ENCODE assay signal across 13 mouse cellular contexts in genomic region chr6:105742026-105742425, GRCm38 (mm10).
DNase-seq lines count a peak whose midpoint lies in the region; ATAC-seq and TF ChIP-seq lines count a peak whose summit lies in the region.
"Had no signal": no experiment of that assay in that cellular context is flagged by ENCODE, and none has a peak within 500 bp of the region (broad histone marks: within the 10 kb centered on the region; RNA-seq: fewer than 3 reads in every experiment).

No protein-coding gene starts in this region.

- no peak overlapping the region for H3K4me2 ChIP-seq in forebrain, postnatal 0 days (ENCODE audit: low read depth)
- no peak overlapping the region for H3K4me2 ChIP-seq in forebrain, embryonic 15.5 days (replicated peaks)
- no peak overlapping the region for H3K4me2 ChIP-seq in lung, embryonic 14.5 days
- H3K4me2 ChIP-seq in heart, embryonic 12.5 days, result no peak overlapping the region
- H3K4me2 ChIP-seq: embryonic facial prominence, embryonic 13.5 days; heart, embryonic 13.5 days; liver, embryonic 11.5 days; neural tube, embryonic 12.5 days had no signal

- DNase-seq in forebrain, postnatal 0 days, result peak; percentile 8
- DNase-seq in lung, embryonic 14.5 days, result peak; percentile 27
- DNase-seq in lung, postnatal 4 days, result no peak
- DNase-seq in brain, adult 2 months (ENCODE audit: low read depth, low spot score), result peak; percentile 49
- DNase-seq in forelimb bud, embryonic 11.5 days (ENCODE audit: low read depth, low spot score), result peak; percentile 7
- no peak for DNase-seq in B cell, adult 2 months

- H3K9me3 ChIP-seq in forebrain, postnatal 0 days (ENCODE audit: low read length), result no peaks in the 10 kb centered on the region
- no peaks in the 10 kb centered on the region for H3K9me3 ChIP-seq in forebrain, embryonic 15.5 days
- no peaks in the 10 kb centered on the region for H3K9me3 ChIP-seq in lung, embryonic 14.5 days (ENCODE audit: low read depth, low read length)
- H3K9me3 ChIP-seq in heart, embryonic 12.5 days (replicated peaks), result no peaks in the 10 kb centered on the region
- H3K9me3 ChIP-seq: embryonic facial prominence, embryonic 13.5 days; heart, embryonic 13.5 days; neural tube, embryonic 12.5 days had no signal

- H3K27ac ChIP-seq in forebrain, postnatal 0 days (ENCODE audit: low read depth, low read length), result no peak overlapping the region
- H3K27ac ChIP-seq in forebrain, embryonic 15.5 days (replicated peaks), result no peak overlapping the region
- H3K27ac ChIP-seq in lung, embryonic 14.5 days (ENCODE audit: low read depth), result no peak overlapping the region
- no peak overlapping the region for H3K27ac ChIP-seq in heart, embryonic 12.5 days (ENCODE audit: poor library complexity, severe bottlenecking)
- H3K27ac ChIP-seq: embryonic facial prominence, embryonic 13.5 days; heart, embryonic 13.5 days; neural tube, embryonic 12.5 days had no signal

- no peak overlapping the region for H3K4me3 ChIP-seq in forebrain, postnatal 0 days (ENCODE audit: low read depth, low read length)
- no peak overlapping the region for H3K4me3 ChIP-seq in forebrain, embryonic 15.5 days
- H3K4me3 ChIP-seq in lung, embryonic 14.5 days (ENCODE audit: low read depth, low read length), result no peak overlapping the region
- H3K4me3 ChIP-seq in heart, embryonic 12.5 days, result no peak overlapping the region
- H3K4me3 ChIP-seq: embryonic facial prominence, embryonic 13.5 days; heart, embryonic 13.5 days; neural tube, embryonic 12.5 days had no signal

- no peak overlapping the region for H3K9ac ChIP-seq in forebrain, postnatal 0 days
- no peak overlapping the region for H3K9ac ChIP-seq in forebrain, embryonic 15.5 days (replicated peaks)
- no peak overlapping the region for H3K9ac ChIP-seq in lung, embryonic 14.5 days
- H3K9ac ChIP-seq in heart, embryonic 12.5 days, result no peak overlapping the region
- H3K9ac ChIP-seq: embryonic facial prominence, embryonic 13.5 days; heart, embryonic 13.5 days; neural tube, embryonic 12.5 days had no signal

- WGBS in forebrain, postnatal 0 days, result 27% methylated on average over 6 of the region's 6 CpGs
- 30% methylated on average over 6 of the region's 6 CpGs for WGBS in forebrain, embryonic 15.5 days
- 27% methylated on average over 6 of the region's 6 CpGs for WGBS in lung, embryonic 14.5 days
- 24% methylated on average over 6 of the region's 6 CpGs for WGBS in heart, embryonic 12.5 days

- ATAC-seq in forebrain, postnatal 0 days, result no peak
- ATAC-seq in forebrain, embryonic 15.5 days (replicated peaks), result no peak
- ATAC-seq in lung, embryonic 14.5 days (ENCODE audit: insufficient read depth), result no peak
- no peak for ATAC-seq in heart, embryonic 12.5 days (ENCODE audit: insufficient number of reproducible peaks, low FRiP score)
- ATAC-seq: inflammation-experienced regulatory T-cells, adult 6 months had no signal

- H3K27me3 ChIP-seq in forebrain, postnatal 0 days (ENCODE audit: insufficient read depth, low read length), result no peaks in the 10 kb centered on the region
- no peaks in the 10 kb centered on the region for H3K27me3 ChIP-seq in forebrain, embryonic 15.5 days
- H3K27me3 ChIP-seq in lung, embryonic 14.5 days (ENCODE audit: insufficient read depth, low read length), result no peaks in the 10 kb centered on the region
- no peaks in the 10 kb centered on the region for H3K27me3 ChIP-seq in heart, embryonic 12.5 days (replicated peaks)
- H3K27me3 ChIP-seq: embryonic facial prominence, embryonic 13.5 days; heart, embryonic 13.5 days; neural tube, embryonic 12.5 days had no signal

- no peaks in the 10 kb centered on the region for H3K36me3 ChIP-seq in forebrain, postnatal 0 days (ENCODE audit: insufficient read depth)
- H3K36me3 ChIP-seq in forebrain, embryonic 15.5 days, result no peaks in the 10 kb centered on the region
- no peaks in the 10 kb centered on the region for H3K36me3 ChIP-seq in lung, embryonic 14.5 days (ENCODE audit: insufficient read depth)
- H3K36me3 ChIP-seq in heart, embryonic 12.5 days, result no peaks in the 10 kb centered on the region
- H3K36me3 ChIP-seq: embryonic facial prominence, embryonic 13.5 days; heart, embryonic 13.5 days; neural tube, embryonic 12.5 days had no signal

- H3K4me1 ChIP-seq in forebrain, postnatal 0 days (ENCODE audit: insufficient read depth), result no peaks in the 10 kb centered on the region
- H3K4me1 ChIP-seq in forebrain, embryonic 15.5 days, result no peaks in the 10 kb centered on the region
- H3K4me1 ChIP-seq in lung, embryonic 14.5 days (ENCODE audit: insufficient read depth), result no peaks in the 10 kb centered on the region
- H3K4me1 ChIP-seq in heart, embryonic 12.5 days (replicated peaks), result no peaks in the 10 kb centered on the region
- H3K4me1 ChIP-seq: embryonic facial prominence, embryonic 13.5 days; heart, embryonic 13.5 days; neural tube, embryonic 12.5 days had no signal

- peak; percentile 51 for TF ChIP-seq CTCF in forebrain, postnatal 0 days (IDR thresholded peaks at IDR 0.05; ENCODE audit: low read depth)
- peak; percentile 50 for TF ChIP-seq CTCF in lung, embryonic 14.5 days (IDR thresholded peaks at IDR 0.05; ENCODE audit: low read depth)

Comparison
In these comparisons a context has a peak if more than half of its experiments do, and no peak if none do; other contexts are left out.
1. DNase-seq: peak in forebrain, postnatal 0 days (single experiment), lung, embryonic 14.5 days (single experiment), brain, adult 2 months (single experiment) and forelimb bud, embryonic 11.5 days (single experiment); none in lung, postnatal 4 days (0 of 2) and B cell, adult 2 months (0 of 2).